Mouse (Mus musculus): ENCODE measurements at regions not wholly inside any gene's neighbourhood (a gene's known extent, or its start where the extent isn't known, plus 50 kb on each side); places are given as distances from the start of the nearest gene placed in this dataset.

GRCm38 (mm10) chr16:39229501-39229900 lies 337.0 kb downstream of the Igsf11 start:
- H3K4me1 ChIP-seq (ENCODE audit: control insufficient read depth, insufficient read depth, low read length), result no peaks in the 10 kb centered on the region
- H3K4me3 ChIP-seq (ENCODE audit: low read depth, low read length), result no peak overlapping the region
- H3K36me3 ChIP-seq (ENCODE audit: control insufficient read depth, insufficient read depth, low read length, poor library complexity, severe bottlenecking), result no peaks in the 10 kb centered on the region
- TF ChIP-seq POLR2A (IDR thresholded peaks at IDR 0.05; ENCODE audit: insufficient read depth, low read length) (no peak), CTCF (IDR thresholded peaks at IDR 0.05; ENCODE audit: low read depth, low read length) (no peak), EP300 (IDR thresholded peaks at IDR 0.05; ENCODE audit: insufficient read depth, low read depth, low read length) (no peak)
- no peak overlapping the region for H3K9ac ChIP-seq (ENCODE audit: low read depth, poor library complexity, severe bottlenecking)
- H3K27ac ChIP-seq (ENCODE audit: insufficient read depth, low read length), result no peak overlapping the region
- H3K9me3 ChIP-seq (replicated peaks; ENCODE audit: control insufficient read depth, insufficient read depth, low read length, poor library complexity, severe bottlenecking), result no peaks in the 10 kb centered on the region; the same call in 1 of the 2 replicates
- no peaks in the 10 kb centered on the region for H3K27me3 ChIP-seq (ENCODE audit: control insufficient read depth, insufficient read depth, low read length, poor library complexity, severe bottlenecking)

DNA sequence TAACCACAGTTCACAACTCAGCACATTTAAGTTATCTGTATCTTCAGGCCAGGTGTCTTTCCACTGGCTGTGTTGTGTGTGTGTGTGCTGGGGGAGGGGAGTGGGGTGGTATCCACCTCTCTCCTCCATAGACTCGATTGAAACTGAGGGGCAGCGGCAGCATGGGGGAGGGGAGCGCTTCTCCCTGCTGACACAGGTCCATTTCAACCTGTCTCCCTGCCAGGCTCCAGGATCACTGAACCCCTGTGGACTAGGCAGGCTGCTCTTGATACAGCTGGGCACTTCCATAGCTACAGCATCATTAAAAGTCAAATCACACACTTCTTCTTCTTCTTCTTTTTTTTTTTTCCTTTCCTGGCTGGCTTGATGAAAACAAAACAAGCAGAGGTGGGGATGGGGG lies 338.0 kb downstream of the Igsf11 start:
- Histone ChIP-seq H3K4me3 (ENCODE audit: low read depth, low read length) (no peak overlapping the region), H3K27me3 (ENCODE audit: control insufficient read depth, insufficient read depth, low read length, poor library complexity, severe bottlenecking) (no peaks in the 10 kb centered on the region), H3K9me3 (replicated peaks; ENCODE audit: control insufficient read depth, insufficient read depth, low read length, poor library complexity, severe bottlenecking) (no peaks in the 10 kb centered on the region; the same call in 1 of the 2 replicates), H3K9ac (ENCODE audit: low read depth, poor library complexity, severe bottlenecking) (no peak overlapping the region), H3K4me1 (ENCODE audit: control insufficient read depth, insufficient read depth, low read length) (no peaks in the 10 kb centered on the region), H3K27ac (ENCODE audit: insufficient read depth, low read length) (no peak overlapping the region), H3K36me3 (ENCODE audit: control insufficient read depth, insufficient read depth, low read length, poor library complexity, severe bottlenecking) (no peaks in the 10 kb centered on the region)
- TF ChIP-seq POLR2A (IDR thresholded peaks at IDR 0.05; ENCODE audit: insufficient read depth, low read length) (no peak), CTCF (IDR thresholded peaks at IDR 0.05; ENCODE audit: low read depth, low read length) (no peak), EP300 (IDR thresholded peaks at IDR 0.05; ENCODE audit: insufficient read depth, low read depth, low read length) (no peak)

GRCm38 (mm10) chr16:39234290-39234689 lies 341.8 kb downstream of the Igsf11 start:
- no peak overlapping the region for H3K4me3 ChIP-seq (ENCODE audit: low read depth, low read length)
- H3K9me3 ChIP-seq (replicated peaks; ENCODE audit: control insufficient read depth, insufficient read depth, low read length, poor library complexity, severe bottlenecking), result no peaks in the 10 kb centered on the region
- no peaks in the 10 kb centered on the region for H3K4me1 ChIP-seq (ENCODE audit: control insufficient read depth, insufficient read depth, low read length)
- no peaks in the 10 kb centered on the region for H3K27me3 ChIP-seq (ENCODE audit: control insufficient read depth, insufficient read depth, low read length, poor library complexity, severe bottlenecking)
- H3K9ac ChIP-seq (ENCODE audit: low read depth, poor library complexity, severe bottlenecking), result no peak overlapping the region
- H3K36me3 ChIP-seq (ENCODE audit: control insufficient read depth, insufficient read depth, low read length, poor library complexity, severe bottlenecking), result no peaks in the 10 kb centered on the region
- TF ChIP-seq POLR2A (IDR thresholded peaks at IDR 0.05; ENCODE audit: insufficient read depth, low read length) (no peak), EP300 (IDR thresholded peaks at IDR 0.05; ENCODE audit: insufficient read depth, low read depth, low read length) (no peak), CTCF (IDR thresholded peaks at IDR 0.05; ENCODE audit: low read depth, low read length) (no peak)
- H3K27ac ChIP-seq (ENCODE audit: insufficient read depth, low read length), result no peak overlapping the region

DNA sequence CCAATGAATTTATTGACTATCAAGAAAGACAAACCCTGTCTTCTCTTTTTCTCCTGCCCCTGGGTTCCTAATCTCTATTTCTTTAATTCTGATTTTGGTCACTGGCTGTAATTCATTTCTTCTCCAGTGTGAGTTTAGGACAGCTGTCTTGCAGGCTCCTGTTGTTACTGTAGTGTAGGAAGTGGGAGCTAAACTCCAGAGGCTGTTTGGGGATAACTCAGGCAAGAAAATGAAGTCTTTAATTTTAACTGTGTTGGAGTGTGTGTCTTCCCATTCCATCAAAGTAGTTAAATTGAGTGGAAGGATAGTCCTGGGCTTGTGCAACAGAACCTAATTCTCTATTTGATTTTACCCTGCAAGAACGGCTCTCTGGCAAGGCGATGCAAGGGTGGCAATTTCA lies 381.0 kb downstream of the Igsf11 start:
- no peak overlapping the region for H3K27ac ChIP-seq (ENCODE audit: insufficient read depth, low read length)
- no peaks in the 10 kb centered on the region for H3K9me3 ChIP-seq (replicated peaks; ENCODE audit: control insufficient read depth, insufficient read depth, low read length, poor library complexity, severe bottlenecking)
- no peak overlapping the region for H3K9ac ChIP-seq (ENCODE audit: low read depth, poor library complexity, severe bottlenecking)
- no peak overlapping the region for H3K4me3 ChIP-seq (ENCODE audit: low read depth, low read length)
- no peak for TF ChIP-seq EP300 (IDR thresholded peaks at IDR 0.05; ENCODE audit: insufficient read depth, low read depth, low read length)
- no peak for TF ChIP-seq POLR2A (IDR thresholded peaks at IDR 0.05; ENCODE audit: insufficient read depth, low read length)
- H3K27me3 ChIP-seq (ENCODE audit: control insufficient read depth, insufficient read depth, low read length, poor library complexity, severe bottlenecking), result no peaks in the 10 kb centered on the region
- no peaks in the 10 kb centered on the region for H3K4me1 ChIP-seq (ENCODE audit: control insufficient read depth, insufficient read depth, low read length)
- no peaks in the 10 kb centered on the region for H3K36me3 ChIP-seq (ENCODE audit: control insufficient read depth, insufficient read depth, low read length, poor library complexity, severe bottlenecking)

DNA sequence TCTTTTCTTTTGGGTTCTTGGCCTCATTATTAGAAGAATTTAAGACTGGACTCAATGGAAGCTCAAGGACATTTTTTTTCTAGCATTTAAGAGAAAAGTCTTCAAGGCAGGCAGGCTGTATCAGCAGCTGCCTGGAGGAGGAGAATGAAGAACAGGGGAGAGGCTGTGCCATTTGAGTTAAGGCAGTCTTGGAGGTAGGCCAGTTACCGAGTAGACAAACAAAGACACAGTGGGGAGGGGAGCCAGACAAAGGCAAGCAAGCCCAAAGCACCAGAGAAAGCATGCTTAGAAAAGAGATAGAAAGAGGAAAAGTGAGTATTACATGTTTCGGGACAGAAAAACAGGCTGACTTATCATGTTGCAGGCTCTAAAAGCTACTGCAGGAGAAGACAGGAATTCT lies 392.0 kb downstream of the Igsf11 start:
- Histone ChIP-seq H3K4me3 (ENCODE audit: low read depth, low read length) (no peak overlapping the region), H3K9me3 (replicated peaks; ENCODE audit: control insufficient read depth, insufficient read depth, low read length, poor library complexity, severe bottlenecking) (no peaks in the 10 kb centered on the region), H3K27ac (ENCODE audit: insufficient read depth, low read length) (no peak overlapping the region), H3K36me3 (ENCODE audit: control insufficient read depth, insufficient read depth, low read length, poor library complexity, severe bottlenecking) (no peaks in the 10 kb centered on the region), H3K4me1 (ENCODE audit: control insufficient read depth, insufficient read depth, low read length) (no peaks in the 10 kb centered on the region), H3K27me3 (ENCODE audit: control insufficient read depth, insufficient read depth, low read length, poor library complexity, severe bottlenecking) (no peaks in the 10 kb centered on the region), H3K9ac (ENCODE audit: low read depth, poor library complexity, severe bottlenecking) (no peak overlapping the region)
- TF ChIP-seq POLR2A (IDR thresholded peaks at IDR 0.05; ENCODE audit: insufficient read depth, low read length), result no peak
- no peak for TF ChIP-seq EP300 (IDR thresholded peaks at IDR 0.05; ENCODE audit: insufficient read depth, low read depth, low read length)
- no peak for TF ChIP-seq CTCF (IDR thresholded peaks at IDR 0.05; ENCODE audit: low read depth, low read length)

DNA sequence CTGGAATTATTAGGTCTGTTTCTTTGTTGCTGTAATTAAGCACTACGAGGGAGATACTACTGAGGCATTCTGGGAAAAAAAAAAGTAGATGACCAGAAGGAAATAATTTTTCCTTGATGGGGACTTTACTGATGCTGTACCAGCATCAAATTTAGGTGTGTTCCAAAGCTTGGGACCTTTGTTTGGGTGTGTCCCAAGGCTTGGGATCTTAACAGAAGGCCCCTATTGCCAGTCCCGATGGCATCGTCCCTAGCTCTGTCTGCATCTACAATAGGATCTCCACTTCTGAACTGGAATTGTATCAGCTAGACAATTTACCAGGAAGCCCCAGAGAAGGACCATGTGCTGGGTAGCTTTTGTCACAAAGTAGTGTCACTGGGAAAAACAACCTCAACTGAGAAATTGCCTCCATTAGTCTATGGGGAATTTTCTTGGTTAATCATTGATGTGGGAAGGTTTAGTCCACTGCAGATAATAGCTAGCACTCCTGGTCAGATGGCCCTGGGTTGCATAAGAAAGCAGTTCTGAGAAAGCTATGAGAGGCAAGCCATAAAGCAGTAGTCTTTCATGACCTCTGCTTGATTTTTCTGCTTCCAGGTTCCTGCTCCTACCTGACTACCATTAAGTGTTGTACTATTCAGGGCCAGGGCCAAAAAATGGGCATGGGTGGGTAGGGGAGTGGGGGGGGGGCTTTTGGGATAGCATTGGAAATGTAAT lies 392.7 kb downstream of the Igsf11 start:
- TF ChIP-seq CTCF (IDR thresholded peaks at IDR 0.05; ENCODE audit: low read depth, low read length) (no peak), EP300 (IDR thresholded peaks at IDR 0.05; ENCODE audit: insufficient read depth, low read depth, low read length) (no peak), POLR2A (IDR thresholded peaks at IDR 0.05; ENCODE audit: insufficient read depth, low read length) (no peak)
- no peak overlapping the region for H3K9ac ChIP-seq (ENCODE audit: low read depth, poor library complexity, severe bottlenecking)

More for the DNA sequence above, 392.7 kb downstream of the Igsf11 start:
- Histone ChIP-seq H3K36me3 (ENCODE audit: control insufficient read depth, insufficient read depth, low read length, poor library complexity, severe bottlenecking) (no peaks in the 10 kb centered on the region), H3K4me3 (ENCODE audit: low read depth, low read length) (no peak overlapping the region), H3K9me3 (replicated peaks; ENCODE audit: control insufficient read depth, insufficient read depth, low read length, poor library complexity, severe bottlenecking) (no peaks in the 10 kb centered on the region), H3K4me1 (ENCODE audit: control insufficient read depth, insufficient read depth, low read length) (no peaks in the 10 kb centered on the region), H3K27ac (ENCODE audit: insufficient read depth, low read length) (no peak overlapping the region), H3K27me3 (ENCODE audit: control insufficient read depth, insufficient read depth, low read length, poor library complexity, severe bottlenecking) (no peaks in the 10 kb centered on the region)
